Mouse (Mus musculus) ES-Bruce4 (cell line): Measurements from ENCODE around the gene Slc23a2. TPM values are rescaled to one million over a fixed set of nuclear protein-coding genes. Genes with fewer than 3 reads are reported as not detected.

Experiments
- H3K27ac ChIP-seq: 2 replicates; pipeline ENCODE4 v1.5.1; 2012; ENCODE audit warnings: low read length, inconsistent platforms; ENCODE audit not compliant: insufficient read depth
- H3K27me3 ChIP-seq: 2 replicates; pipeline ENCODE4 v1.6.1; 2012; ENCODE audit warnings: mild to moderate bottlenecking, low read length, inconsistent platforms; ENCODE audit not compliant: control insufficient read depth, poor library complexity, insufficient read depth, severe bottlenecking
- H3K36me3 ChIP-seq: 2 replicates; pipeline ENCODE4 v1.6.1; 2012; ENCODE audit warnings: inconsistent platforms, mild to moderate bottlenecking, low read length, moderate library complexity; ENCODE audit not compliant: control insufficient read depth, poor library complexity, insufficient read depth, severe bottlenecking
- H3K4me1 ChIP-seq: one replicate; pipeline ENCODE4 v1.8.1; 2011; ENCODE audit warnings: low read length; ENCODE audit not compliant: control insufficient read depth, insufficient read depth
- H3K4me3 ChIP-seq: 2 replicates; pipeline ENCODE4 v1.5.1; 2011; ENCODE audit warnings: low read depth, mild to moderate bottlenecking, low read length
- H3K9ac ChIP-seq: 2 replicates; pipeline ENCODE4 v1.6.1; 2012; ENCODE audit warnings: low read depth, mild to moderate bottlenecking, inconsistent platforms; ENCODE audit not compliant: poor library complexity, severe bottlenecking
- H3K9me3 ChIP-seq: replicated peaks from 2 replicates; pipeline ENCODE4 v1.6.1; 2012; ENCODE audit warnings: mild to moderate bottlenecking, low read length, inconsistent platforms; ENCODE audit not compliant: control insufficient read depth, poor library complexity, insufficient read depth, severe bottlenecking
- CTCF ChIP-seq: IDR thresholded peaks from one replicate; pipeline ENCODE4 v1.8.1; 2011; ENCODE audit warnings: low read depth, low read length
- EP300 ChIP-seq: IDR thresholded peaks from 2 replicates; pipeline ENCODE4 v1.6.1; 2011; ENCODE audit warnings: low read depth, low read length; ENCODE audit not compliant: insufficient read depth
- POLR2A ChIP-seq: IDR thresholded peaks from one replicate; pipeline ENCODE4 v1.8.1; 2011; ENCODE audit warnings: low read length; ENCODE audit not compliant: insufficient read depth
- polyA plus RNA-seq: library from polyadenylated mRNA; stranded (reverse); fragments of >200 nt; gene quantifications from 2 replicates; pipeline ENCODE4 v1.2.4, GENCODE M21; 2011; ENCODE audit warnings: low read depth; ENCODE audit not compliant: missing spikeins, insufficient read depth, insufficient read length

The Slc23a2 gene
- polyA plus RNA-seq, 1 experiment = 20.8 TPM

DNA sequence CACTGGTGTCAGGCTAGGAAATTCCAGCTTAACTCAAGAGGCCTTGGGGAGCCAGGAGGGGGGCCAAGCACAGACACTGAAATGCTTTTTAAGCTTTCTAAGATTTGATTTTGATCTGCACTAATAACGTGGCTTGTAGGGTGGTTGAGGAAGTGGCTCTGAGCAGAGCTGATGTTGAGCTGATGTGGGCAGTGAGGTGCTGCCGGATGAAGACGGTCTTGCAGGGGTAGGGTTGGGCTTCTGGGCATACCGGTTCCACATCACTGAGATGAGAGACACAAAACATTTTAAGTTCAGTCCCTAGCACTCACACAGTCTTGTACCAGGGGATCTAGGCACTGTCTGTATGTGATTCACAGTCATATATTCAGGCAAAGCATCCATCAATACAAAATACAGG is 46.5 kb downstream of the Slc23a2 start:
- H3K9me3 ChIP-seq = no peaks in the 10 kb centered on the region

DNA sequence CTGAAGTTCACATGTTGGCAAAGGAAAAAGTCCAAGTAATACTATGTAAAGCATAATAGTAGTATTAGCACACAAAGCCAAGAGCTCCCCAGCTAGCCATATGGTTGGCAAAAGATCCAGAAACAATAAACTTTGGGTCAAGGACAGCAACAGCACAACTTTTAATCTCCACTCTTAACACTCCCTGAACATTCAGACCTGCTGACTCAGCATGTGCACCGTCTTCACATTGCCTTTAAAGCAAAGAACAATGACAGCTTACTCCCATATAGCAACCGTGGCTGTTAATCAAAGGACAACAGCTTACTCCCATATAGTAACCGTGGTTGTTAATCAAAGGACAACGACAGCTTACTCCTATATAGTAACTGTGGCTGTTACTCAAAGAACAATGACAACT is 48.3 kb downstream of the Slc23a2 start:
- Histone ChIP-seq H3K36me3 (peaks cover 4% of the 10 kb centered on the region; the same call in 1 of the 2 replicates), H3K4me1 (no peaks in the 10 kb centered on the region), H3K27me3 (no peaks in the 10 kb centered on the region), H3K4me3 (no peak overlapping the region), H3K27ac (no peak overlapping the region), H3K9me3 (no peaks in the 10 kb centered on the region), H3K9ac (no peak overlapping the region)
- TF ChIP-seq POLR2A (no peak), CTCF (no peak), EP300 (no peak)

More for the DNA sequence above, 46.5 kb downstream of the Slc23a2 start:
- TF ChIP-seq CTCF (no peak), POLR2A (no peak), EP300 (no peak)
- H3K27me3 ChIP-seq = no peaks in the 10 kb centered on the region
- no peak overlapping the region for H3K27ac ChIP-seq
- peaks cover 4% of the 10 kb centered on the region; the same call in 1 of the 2 replicates for H3K36me3 ChIP-seq
- H3K4me3 ChIP-seq = no peak overlapping the region
- no peak overlapping the region for H3K9ac ChIP-seq
- no peaks in the 10 kb centered on the region for H3K4me1 ChIP-seq

DNA sequence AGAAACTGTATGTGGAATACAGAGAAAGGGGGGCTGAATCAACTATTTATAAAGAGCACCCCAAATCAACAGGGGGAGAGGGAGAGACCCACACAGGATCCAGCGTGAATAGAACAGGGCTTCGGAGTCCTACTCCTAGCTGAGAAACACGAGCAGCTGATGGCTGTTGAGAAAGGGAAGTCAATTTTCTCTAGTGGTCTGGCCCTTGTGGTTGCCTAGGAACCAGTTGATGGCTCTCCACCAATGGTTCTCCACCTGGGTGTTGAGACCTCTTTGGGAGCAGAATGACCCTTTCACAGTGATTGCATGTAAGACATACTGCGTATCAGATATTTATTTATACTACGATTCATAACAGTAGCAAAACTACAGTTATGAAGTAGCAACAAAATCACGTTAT is 49.1 kb downstream of the Slc23a2 start:
- TF ChIP-seq EP300 = no peak
- TF ChIP-seq POLR2A = no peak
- no peak for TF ChIP-seq CTCF
- peaks cover 4% of the 10 kb centered on the region; the same call in 1 of the 2 replicates for H3K36me3 ChIP-seq
- H3K27ac ChIP-seq = no peak overlapping the region
- H3K4me3 ChIP-seq = no peak overlapping the region
- H3K9me3 ChIP-seq = no peaks in the 10 kb centered on the region
- H3K9ac ChIP-seq = no peak overlapping the region
- no peaks in the 10 kb centered on the region for H3K4me1 ChIP-seq
- H3K27me3 ChIP-seq = no peaks in the 10 kb centered on the region

DNA sequence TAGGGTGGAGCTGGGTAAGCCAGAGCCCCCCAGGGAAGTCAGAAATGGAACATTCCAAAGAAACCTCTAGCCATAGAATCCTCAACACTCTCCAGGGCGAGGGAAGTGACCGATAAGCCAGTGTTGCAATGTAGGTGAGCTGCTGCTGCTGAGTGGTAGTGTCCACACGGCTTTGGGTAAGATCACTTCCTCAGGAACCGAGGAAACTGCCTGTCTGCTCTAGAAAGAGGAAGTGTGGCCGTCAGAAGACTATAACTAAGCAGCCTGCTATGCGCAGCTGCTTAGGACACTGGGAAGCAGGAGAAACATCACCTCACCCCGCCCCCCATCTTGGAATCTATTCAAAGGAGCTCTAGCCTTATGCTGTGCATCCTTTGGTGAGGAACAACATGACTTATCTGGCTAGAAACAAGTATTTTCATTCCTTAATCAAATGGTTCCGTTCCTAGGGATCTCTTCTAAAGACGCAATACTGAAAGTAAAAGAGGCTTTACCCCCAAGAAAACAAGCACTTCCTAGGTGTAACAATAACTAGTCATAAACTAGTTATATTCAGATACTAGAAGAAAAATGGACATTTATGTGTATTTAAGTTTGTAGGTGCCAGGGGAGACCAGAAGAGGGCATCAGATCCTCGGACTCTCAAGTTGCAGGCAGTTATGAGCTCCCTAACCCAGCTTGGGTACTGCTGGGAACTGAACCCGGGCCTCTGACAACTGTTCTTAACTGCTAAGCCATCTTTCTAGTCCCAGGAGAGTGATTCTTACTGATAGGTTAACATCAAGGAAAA is 50.3 kb downstream of the Slc23a2 start:
- H3K4me1 ChIP-seq = no peaks in the 10 kb centered on the region
- H3K36me3 ChIP-seq = 0 out of 2 replicates have a peak, but pooled peaks cover 4% of the 10 kb centered on the region
- H3K27ac ChIP-seq = no peak overlapping the region
- no peak overlapping the region for H3K4me3 ChIP-seq
- TF ChIP-seq POLR2A (no peak), CTCF (no peak)
- no peak overlapping the region for H3K9ac ChIP-seq
- no peaks in the 10 kb centered on the region for H3K9me3 ChIP-seq
- no peaks in the 10 kb centered on the region for H3K27me3 ChIP-seq

DNA sequence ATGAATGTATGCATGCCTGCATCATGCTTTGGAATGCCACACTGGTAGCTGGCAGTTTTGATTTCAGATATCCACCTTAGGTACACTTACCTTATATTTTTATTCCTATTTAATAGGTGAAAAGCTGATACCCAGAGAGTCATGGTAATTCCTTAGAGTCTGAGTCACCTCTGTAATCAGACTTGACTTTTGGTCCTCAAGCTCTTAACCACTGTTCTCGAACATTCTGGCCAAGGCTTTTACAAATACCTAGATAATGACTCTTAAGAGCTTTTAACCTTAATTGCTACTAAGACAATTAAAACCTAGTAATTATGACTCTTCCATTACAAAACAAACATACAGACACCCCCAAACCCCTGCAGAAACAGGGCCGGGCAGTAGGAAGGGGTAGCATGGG is 51.2 kb downstream of the Slc23a2 start:
- Histone ChIP-seq H3K4me3 (no peak overlapping the region), H3K9ac (no peak overlapping the region), H3K27ac (no peak overlapping the region), H3K27me3 (no peaks in the 10 kb centered on the region), H3K9me3 (no peaks in the 10 kb centered on the region), H3K4me1 (no peaks in the 10 kb centered on the region), H3K36me3 (no peaks in the 10 kb centered on the region; the same call in 1 of the 2 replicates)
- TF ChIP-seq EP300 (no peak), POLR2A (no peak), CTCF (no peak)

DNA sequence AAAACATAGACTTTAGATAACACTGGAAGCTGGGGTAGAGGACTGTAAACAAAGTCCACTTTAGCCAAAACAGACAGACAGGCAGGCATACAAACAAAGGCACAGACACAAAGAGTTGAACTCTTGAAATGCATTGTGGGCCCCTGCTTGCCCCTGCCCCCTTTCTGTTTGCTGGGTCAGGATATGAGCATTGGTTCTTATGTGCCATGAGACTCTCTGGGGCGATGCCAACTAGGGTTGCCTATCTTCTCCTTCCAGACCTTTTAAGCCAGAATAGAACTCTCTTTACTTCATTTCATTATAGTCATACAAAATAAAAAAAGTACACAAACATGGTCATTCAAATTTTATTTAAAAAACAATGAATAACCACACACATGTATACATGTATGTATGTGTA is 51.6 kb downstream of the Slc23a2 start:
- H3K36me3 ChIP-seq = no peaks in the 10 kb centered on the region; the same call in 1 of the 2 replicates
- TF ChIP-seq CTCF (no peak), POLR2A (no peak), EP300 (no peak)
- no peak overlapping the region for H3K4me3 ChIP-seq
- no peaks in the 10 kb centered on the region for H3K4me1 ChIP-seq
- no peak overlapping the region for H3K27ac ChIP-seq
- no peaks in the 10 kb centered on the region for H3K27me3 ChIP-seq
- H3K9ac ChIP-seq = no peak overlapping the region
- no peaks in the 10 kb centered on the region for H3K9me3 ChIP-seq
